Mouse (Mus musculus) G1E (cell line): ENCODE measurements around the gene Pth1r. TPM values are rescaled to one million over a fixed set of nuclear protein-coding genes. Genes with fewer than 3 reads are reported as not detected.
A peak's percentile ranks its signal among the peaks of the same experiment; 100 is the strongest.

Experiments
- ATAC-seq: 2 replicates; pipeline ENCODE4 v1.8.0; 2016; ENCODE audit warnings: mild to moderate bottlenecking; ENCODE audit not compliant: insufficient number of reproducible peaks, poor library complexity, low FRiP score, severe bottlenecking; ENCODE audit errors: extremely low read depth
- DNase-seq: peaks from one replicate; pipeline ENCODE4 v3.0.0; 2012; ENCODE audit warnings: low spot score
- H3K27me3 ChIP-seq: 2 replicates; pipeline ENCODE4 v1.6.1; 2012; ENCODE audit warnings: mild to moderate bottlenecking, low read length, inconsistent platforms; ENCODE audit not compliant: insufficient read depth
- H3K36me3 ChIP-seq: replicated peaks from 2 replicates; pipeline ENCODE3; 2012; ENCODE audit warnings: mild to moderate bottlenecking, inconsistent platforms
- H3K4me1 ChIP-seq: 2 replicates; pipeline ENCODE4 v1.6.1; 2012; ENCODE audit warnings: low read depth, low read length, inconsistent platforms, mixed read lengths; ENCODE audit not compliant: insufficient read depth
- H3K4me3 ChIP-seq: 2 replicates; pipeline ENCODE4 v1.5.1; 2012; ENCODE audit warnings: low read depth, mild to moderate bottlenecking, inconsistent platforms, low read length, moderate library complexity, mixed read lengths
- H3K9me3 ChIP-seq: replicated peaks from 2 replicates; pipeline ENCODE4 v1.6.1; 2012; ENCODE audit warnings: inconsistent platforms
- CTCF ChIP-seq: IDR thresholded peaks from 2 replicates; pipeline ENCODE4 v1.5.1; 2012; ENCODE audit warnings: low read depth, low read length, inconsistent platforms, mixed read lengths
- GATA1 ChIP-seq: IDR thresholded peaks from 2 replicates; pipeline ENCODE4 v1.6.1; 2012; ENCODE audit warnings: borderline replicate concordance, low read length, inconsistent platforms, mixed read lengths
- GATA2 ChIP-seq: IDR thresholded peaks from 2 replicates; pipeline ENCODE4 v1.6.1; 2012; ENCODE audit warnings: low read depth, low read length, inconsistent platforms, borderline replicate concordance
- POLR2AphosphoS5 ChIP-seq: IDR thresholded peaks from 2 replicates; pipeline ENCODE4 v1.6.1; 2012; ENCODE audit warnings: low read depth, low read length, inconsistent platforms; ENCODE audit not compliant: insufficient replicate concordance
- TAL1 ChIP-seq: conservative IDR thresholded peaks from 2 replicates; pipeline ENCODE4 v1.6.1; 2012; ENCODE audit warnings: low read depth, low read length, inconsistent platforms, mixed read lengths
- polyA plus RNA-seq: library from polyadenylated mRNA; stranded (reverse); fragments of >175 nt; gene quantifications from 2 replicates; pipeline ENCODE4 v1.2.3, GENCODE M21; 2012
- total RNA-seq, 2 experiments: library from RNA; stranded (forward) in 1 of 2; stranded (reverse) in 1 of 2; fragments of 200-1000 nt in 1 of 2; fragments of >200 nt in 1 of 2; fragmentation: Nextera tagmentation in 1 of 2; gene quantifications; 2 replicates each; pipeline ENCODE4 v1.2.3; 2014 to 2017

Gene Pth1r
- total and polyA plus RNA-seq, 3 experiments: 0.03 TPM; not detected in 2

GRCm38 (mm10) chr9:110726867-110727266, 20.1 kb downstream of the Pth1r start:
- no peak overlapping the region; the same call in 1 of the 2 replicates for H3K4me3 ChIP-seq
- no peak for ATAC-seq
- peaks cover 5% of the 10 kb centered on the region for H3K9me3 ChIP-seq
- peaks cover under 1% of the 10 kb centered on the region; the same call in 1 of the 2 replicates for H3K4me1 ChIP-seq
- H3K36me3 ChIP-seq: no peaks in the 10 kb centered on the region
- no peak for TF ChIP-seq POLR2AphosphoS5
- no peak for TF ChIP-seq TAL1
- TF ChIP-seq GATA2: no peak
- no peak for TF ChIP-seq GATA1
- no peak for TF ChIP-seq CTCF
- peaks cover 66% of the 10 kb centered on the region for H3K27me3 ChIP-seq
- DNase-seq: no peak

DNA sequence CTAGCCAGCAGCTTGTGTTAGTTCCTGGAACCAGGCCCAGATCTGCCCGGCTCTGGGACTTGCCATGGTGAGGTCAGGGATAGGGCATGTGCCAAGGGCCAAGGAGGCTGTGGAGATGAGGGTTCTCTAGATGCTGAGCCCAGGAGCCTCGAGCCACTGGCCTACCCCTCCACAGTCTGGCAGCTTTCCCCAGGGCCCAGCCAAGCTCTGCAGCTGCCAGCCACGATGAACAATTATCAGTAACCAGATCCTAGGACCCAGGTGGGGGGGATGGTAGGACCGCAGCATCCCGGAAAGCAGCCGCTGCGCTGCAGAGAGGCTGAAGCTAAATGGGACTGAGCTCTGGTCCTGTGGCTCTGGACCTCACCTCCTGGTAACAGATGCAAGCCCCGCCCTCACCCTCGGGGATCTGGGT, 21.2 kb downstream of the Pth1r start:
- H3K36me3 ChIP-seq: no peaks in the 10 kb centered on the region
- no peak for DNase-seq
- H3K27me3 ChIP-seq: peaks cover 59% of the 10 kb centered on the region
- no peak for ATAC-seq
- H3K4me3 ChIP-seq: no peak overlapping the region
- no peaks in the 10 kb centered on the region for H3K4me1 ChIP-seq
- H3K9me3 ChIP-seq: peaks cover 5% of the 10 kb centered on the region
- TF ChIP-seq POLR2AphosphoS5 (no peak), CTCF (no peak), GATA2 (no peak)

DNA sequence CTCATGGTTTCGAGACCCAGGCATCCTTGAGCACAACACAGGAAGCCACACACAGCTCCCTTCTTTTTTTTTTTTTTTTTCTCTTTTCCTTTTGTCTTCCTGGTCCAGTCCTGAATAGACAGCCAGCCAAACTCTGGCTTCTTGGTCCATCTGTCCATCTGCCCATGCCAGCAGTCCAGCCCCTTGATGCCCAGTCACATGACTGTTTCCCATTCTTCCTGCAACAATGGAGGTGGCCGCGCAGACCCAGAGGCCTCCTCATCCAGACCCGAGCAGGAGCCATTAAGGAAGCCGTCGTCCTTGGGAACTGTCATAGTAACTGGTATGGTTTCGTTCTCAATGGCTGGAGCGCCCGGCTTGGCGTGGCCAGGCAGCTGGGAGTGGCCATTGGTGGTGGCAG, 24.9 kb downstream of the Pth1r start:
- no peak for TF ChIP-seq CTCF
- TF ChIP-seq TAL1: no peak
- TF ChIP-seq GATA1: no peak
- TF ChIP-seq GATA2: no peak
- TF ChIP-seq POLR2AphosphoS5: no peak
- peaks cover 32% of the 10 kb centered on the region; the same call in 1 of the 2 replicates for H3K27me3 ChIP-seq

DNA sequence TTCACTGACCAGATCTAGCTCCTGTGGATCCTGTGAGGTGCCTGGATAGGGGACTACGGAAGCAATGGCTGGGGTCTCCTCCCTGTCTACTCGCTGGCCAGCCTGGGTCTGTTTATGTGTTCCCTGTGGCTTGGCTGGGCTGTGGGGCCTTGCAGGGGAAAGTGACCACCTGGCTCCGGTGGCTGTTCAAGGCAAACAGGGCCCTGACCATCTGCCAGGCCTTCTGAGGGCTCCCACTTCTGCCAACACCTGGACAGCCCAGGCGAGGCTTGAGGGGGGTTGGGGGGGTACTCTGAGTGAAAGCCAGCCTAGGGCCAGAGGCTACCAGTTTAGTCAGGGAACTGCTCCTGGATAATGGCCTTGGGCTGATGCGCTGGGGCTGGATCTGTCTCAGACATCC, 27.0 kb downstream of the Pth1r start:
- Histone ChIP-seq H3K36me3 (peaks cover 33% of the 10 kb centered on the region), H3K27me3 (peaks cover 17% of the 10 kb centered on the region; the same call in 1 of the 2 replicates), H3K4me1 (peaks cover 2% of the 10 kb centered on the region; the same call in 1 of the 2 replicates), H3K9me3 (peaks cover 5% of the 10 kb centered on the region), H3K4me3 (no peak overlapping the region)
- ATAC-seq: no peak
- TF ChIP-seq TAL1: no peak
- TF ChIP-seq CTCF: no peak
- no peak for TF ChIP-seq POLR2AphosphoS5
- TF ChIP-seq GATA1: no peak
- no peak for TF ChIP-seq GATA2
- no peak for DNase-seq

More for the DNA sequence above, 24.9 kb downstream of the Pth1r start:
- DNase-seq (no peak), ATAC-seq (no peak)
- Histone ChIP-seq H3K9me3 (peaks cover 5% of the 10 kb centered on the region), H3K4me3 (no peak overlapping the region), H3K4me1 (peaks cover 2% of the 10 kb centered on the region; the same call in 1 of the 2 replicates), H3K36me3 (peaks cover 12% of the 10 kb centered on the region)

DNA sequence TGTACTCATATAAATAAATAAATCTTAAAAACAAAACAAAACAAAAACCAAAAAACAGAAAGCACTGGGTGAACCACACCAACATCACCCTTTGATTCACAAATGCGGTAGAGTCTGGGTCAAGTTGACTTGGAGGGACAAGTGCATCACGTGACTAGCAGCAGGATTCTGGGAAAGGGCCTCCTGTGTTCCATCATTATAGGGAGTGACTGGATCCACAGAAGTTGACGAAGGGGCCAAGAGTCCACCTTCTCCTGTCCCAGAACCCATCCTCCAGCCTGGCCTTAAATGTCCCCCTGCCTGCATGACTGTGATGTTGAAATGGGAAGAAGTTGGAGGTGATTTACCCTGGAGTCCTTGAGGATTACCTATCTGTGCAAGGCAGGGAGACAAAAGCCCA, 28.1 kb downstream of the Pth1r start:
- H3K4me3 ChIP-seq: no peak overlapping the region
- H3K9me3 ChIP-seq: peaks cover 5% of the 10 kb centered on the region
- H3K27me3 ChIP-seq: peaks cover 8% of the 10 kb centered on the region; the same call in 1 of the 2 replicates
- H3K36me3 ChIP-seq: peaks cover 45% of the 10 kb centered on the region
- ATAC-seq (no peak), DNase-seq (no peak)
- peaks cover 2% of the 10 kb centered on the region; the same call in 1 of the 2 replicates for H3K4me1 ChIP-seq
- TF ChIP-seq CTCF (no peak), GATA1 (no peak), TAL1 (no peak), POLR2AphosphoS5 (no peak)

GRCm38 (mm10) chr9:110718071-110718470, 28.9 kb downstream of the Pth1r start:
- no peak for DNase-seq
- Histone ChIP-seq H3K27me3 (peaks cover 4% of the 10 kb centered on the region; the same call in 1 of the 2 replicates), H3K4me1 (peaks cover 2% of the 10 kb centered on the region; the same call in 1 of the 2 replicates), H3K9me3 (peaks cover 2% of the 10 kb centered on the region), H3K36me3 (peaks cover 46% of the 10 kb centered on the region), H3K4me3 (no peak overlapping the region)
- no peak for ATAC-seq
- no peak for TF ChIP-seq TAL1
- TF ChIP-seq GATA2: no peak
- TF ChIP-seq POLR2AphosphoS5: no peak
- TF ChIP-seq CTCF: no peak
- TF ChIP-seq GATA1: no peak

DNA sequence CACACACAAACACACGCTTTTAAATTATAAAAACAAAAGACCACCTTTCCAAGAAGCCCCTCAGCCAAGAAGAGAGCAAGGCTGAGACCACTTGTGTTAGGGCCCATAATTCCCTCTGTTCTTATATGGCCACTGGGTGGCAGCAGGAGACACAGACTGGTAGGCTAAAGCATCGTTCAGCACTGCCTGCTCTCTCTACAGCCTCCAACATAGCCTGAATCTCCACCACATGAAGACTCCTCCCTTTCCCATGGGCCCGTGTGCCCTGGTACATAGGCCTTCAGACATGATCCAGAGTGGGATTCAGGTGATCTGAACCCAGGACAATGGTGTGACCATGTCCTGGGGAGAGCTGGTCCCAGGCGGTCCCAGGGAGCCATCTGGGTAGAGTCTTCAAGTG, 30.2 kb downstream of the Pth1r start:
- Histone ChIP-seq H3K9me3 (no peaks in the 10 kb centered on the region), H3K27me3 (peaks cover 4% of the 10 kb centered on the region; the same call in 1 of the 2 replicates), H3K4me3 (no peak overlapping the region), H3K4me1 (peaks cover 2% of the 10 kb centered on the region; the same call in 1 of the 2 replicates), H3K36me3 (peaks cover 58% of the 10 kb centered on the region)
- DNase-seq: no peak
- TF ChIP-seq POLR2AphosphoS5 (no peak), CTCF (peak; percentile 18; the same call in 1 of the 2 replicates)
- ATAC-seq: no peak
